Mouse (Mus musculus): ENCODE data around the gene Mif. TPM values are rescaled to one million over a fixed set of nuclear protein-coding genes. Genes with fewer than 3 reads are reported as not detected.

Mif gene
- total and polyA plus RNA-seq, 2 experiments from 2014 or later, result 1,140 to 1,428 TPM

- no peaks in the 10 kb centered on the region for H3K27me3 ChIP-seq (ENCODE audit: control insufficient read depth, insufficient read depth, low read length)
- H3K36me3 ChIP-seq (replicated peaks; ENCODE audit: control insufficient read depth, insufficient read depth, low read length), result no peaks in the 10 kb centered on the region
- WGBS, result 3% methylated on average over 11 of the region's 11 CpGs
- DNase-seq (ENCODE audit: low spot score), result peak; percentile 75
- H3K4me2 ChIP-seq (ENCODE audit: low read depth, low read length), result peak overlapping the region; percentile 69
- H3K9ac ChIP-seq (replicated peaks; ENCODE audit: low read depth, low read length), result peak overlapping the region; percentile 33; the same call in 1 of the 2 replicates
- TF ChIP-seq CTCF (IDR thresholded peaks at IDR 0.05; ENCODE audit: low read depth), result no peak
- no peak for TF ChIP-seq EP300 (IDR thresholded peaks at IDR 0.05; ENCODE audit: low read depth)
- peak overlapping the region; percentile 46; the same call in 1 of the 2 replicates for H3K27ac ChIP-seq (ENCODE audit: low read depth)
- peaks cover 13% of the 10 kb centered on the region; the same call in 1 of the 2 replicates for H3K4me1 ChIP-seq (ENCODE audit: control insufficient read depth, insufficient read depth)
- peak overlapping the region; percentile 41 for H3K4me3 ChIP-seq (ENCODE audit: low read depth, low read length)
- ATAC-seq (ENCODE audit: insufficient read depth, low read depth), result peak; percentile 94
- H3K9me3 ChIP-seq (replicated peaks; ENCODE audit: control insufficient read depth, low read length), result no peaks in the 10 kb centered on the region
Measured at GRCm38 (mm10) chr10:75872915-75873542, 13.0 kb upstream of the Mif start.

- no peaks in the 10 kb centered on the region for H3K36me3 ChIP-seq (replicated peaks; ENCODE audit: control insufficient read depth, insufficient read depth, low read length)
- H3K4me3 ChIP-seq (ENCODE audit: low read depth, low read length), result peak overlapping the region; percentile 41
- 36% methylated on average over 10 of the region's 10 CpGs for WGBS
Measured at GRCm38 (mm10) chr10:75872025-75872914, 12.2 kb upstream of the Mif start.

GRCm38 (mm10) chr10:75861587-75861986 lies 1.5 kb upstream of the Mif start:
- Histone ChIP-seq H3K4me2 (ENCODE audit: low read depth, low read length) (no peak overlapping the region), H3K27ac (ENCODE audit: low read depth) (no peak overlapping the region), H3K9ac (replicated peaks; ENCODE audit: low read depth, low read length) (no peak overlapping the region), H3K4me1 (ENCODE audit: control insufficient read depth, insufficient read depth) (peaks cover 24% of the 10 kb centered on the region), H3K36me3 (replicated peaks; ENCODE audit: control insufficient read depth, insufficient read depth, low read length) (0 out of 2 replicates have a peak, but pooled peaks cover 10% of the 10 kb centered on the region), H3K9me3 (replicated peaks; ENCODE audit: control insufficient read depth, low read length) (no peaks in the 10 kb centered on the region), H3K27me3 (ENCODE audit: control insufficient read depth, insufficient read depth, low read length) (no peaks in the 10 kb centered on the region), H3K4me3 (ENCODE audit: low read depth, low read length) (no peak overlapping the region)
- ATAC-seq (ENCODE audit: insufficient read depth, low read depth), result no peak
- DNase-seq (ENCODE audit: low spot score), result no peak
- TF ChIP-seq CTCF (IDR thresholded peaks at IDR 0.05; ENCODE audit: low read depth) (no peak), EP300 (IDR thresholded peaks at IDR 0.05; ENCODE audit: low read depth) (no peak)
- 80% methylated on average over 5 of the region's 5 CpGs for WGBS

More at GRCm38 (mm10) chr10:75872025-75872914, 12.2 kb upstream of the Mif start:
- ATAC-seq (ENCODE audit: insufficient read depth, low read depth) (0 out of 2 replicates have a peak, but pooled peaks have one; percentile 9), DNase-seq (ENCODE audit: low spot score) (no peak)
- H3K27ac ChIP-seq (ENCODE audit: low read depth), result peak overlapping the region; percentile 46; the same call in 1 of the 2 replicates
- peaks cover 13% of the 10 kb centered on the region; the same call in 1 of the 2 replicates for H3K4me1 ChIP-seq (ENCODE audit: control insufficient read depth, insufficient read depth)
- peak overlapping the region; percentile 69 for H3K4me2 ChIP-seq (ENCODE audit: low read depth, low read length)
- H3K9me3 ChIP-seq (replicated peaks; ENCODE audit: control insufficient read depth, low read length), result no peaks in the 10 kb centered on the region
- TF ChIP-seq EP300 (IDR thresholded peaks at IDR 0.05; ENCODE audit: low read depth), result no peak
- no peak for TF ChIP-seq CTCF (IDR thresholded peaks at IDR 0.05; ENCODE audit: low read depth)
- no peaks in the 10 kb centered on the region for H3K27me3 ChIP-seq (ENCODE audit: control insufficient read depth, insufficient read depth, low read length)
- peak overlapping the region; percentile 33; the same call in 1 of the 2 replicates for H3K9ac ChIP-seq (replicated peaks; ENCODE audit: low read depth, low read length)

- Histone ChIP-seq H3K4me1 (ENCODE audit: control insufficient read depth, insufficient read depth) (peaks cover 24% of the 10 kb centered on the region), H3K4me2 (ENCODE audit: low read depth, low read length) (peak overlapping the region; percentile 77), H3K27me3 (ENCODE audit: control insufficient read depth, insufficient read depth, low read length) (no peaks in the 10 kb centered on the region), H3K36me3 (replicated peaks; ENCODE audit: control insufficient read depth, insufficient read depth, low read length) (0 out of 2 replicates have a peak, but pooled peaks cover 10% of the 10 kb centered on the region), H3K9me3 (replicated peaks; ENCODE audit: control insufficient read depth, low read length) (no peaks in the 10 kb centered on the region), H3K9ac (replicated peaks; ENCODE audit: low read depth, low read length) (no peak overlapping the region), H3K4me3 (ENCODE audit: low read depth, low read length) (no peak overlapping the region), H3K27ac (ENCODE audit: low read depth) (peak overlapping the region; percentile 93)
- peak; percentile 55 for DNase-seq (ENCODE audit: low spot score)
- TF ChIP-seq CTCF (IDR thresholded peaks at IDR 0.05; ENCODE audit: low read depth) (no peak), EP300 (IDR thresholded peaks at IDR 0.05; ENCODE audit: low read depth) (no peak)
- WGBS, result 19% methylated on average over 7 of the region's 7 CpGs
- no peak for ATAC-seq (ENCODE audit: insufficient read depth, low read depth)
Measured at GRCm38 (mm10) chr10:75860746-75861145, 706 bp upstream of the Mif start.

- WGBS, result 4% methylated on average over 26 of the region's 27 CpGs
- TF ChIP-seq CTCF (IDR thresholded peaks at IDR 0.05; ENCODE audit: low read depth), result no peak
- no peak for TF ChIP-seq EP300 (IDR thresholded peaks at IDR 0.05; ENCODE audit: low read depth)
- no peaks in the 10 kb centered on the region for H3K27me3 ChIP-seq (ENCODE audit: control insufficient read depth, insufficient read depth, low read length)
- peak; percentile 45 for DNase-seq (ENCODE audit: low spot score)
- H3K4me3 ChIP-seq (ENCODE audit: low read depth, low read length), result peak overlapping the region; percentile 60
- H3K36me3 ChIP-seq (replicated peaks; ENCODE audit: control insufficient read depth, insufficient read depth, low read length), result 0 out of 2 replicates have a peak, but pooled peaks cover 10% of the 10 kb centered on the region
- H3K9ac ChIP-seq (replicated peaks; ENCODE audit: low read depth, low read length), result peak overlapping the region; percentile 61
- ATAC-seq (ENCODE audit: insufficient read depth, low read depth), result peak; percentile 44
- peak overlapping the region; percentile 77 for H3K4me2 ChIP-seq (ENCODE audit: low read depth, low read length)
- peak overlapping the region; percentile 93 for H3K27ac ChIP-seq (ENCODE audit: low read depth)
- H3K9me3 ChIP-seq (replicated peaks; ENCODE audit: control insufficient read depth, low read length), result no peaks in the 10 kb centered on the region
- H3K4me1 ChIP-seq (ENCODE audit: control insufficient read depth, insufficient read depth), result peaks cover 24% of the 10 kb centered on the region
Measured at GRCm38 (mm10) chr10:75859107-75859746, 813 bp downstream of the Mif start.
